Mouse (Mus musculus): ENCODE measurements around the gene Tlx3.

- TF ChIP-seq CTCF (IDR thresholded peaks at IDR 0.05) = no peak
- TF ChIP-seq EP300 (IDR thresholded peaks at IDR 0.05) = no peak
Observed at GRCm38 (mm10) chr11:33232056-33232455, 28.7 kb upstream of the Tlx3 start.

All from lung, postnatal 0 days (tissue).